25 mouse cellular contexts compared by ENCODE assay signal in genomic region chr17:27021736-27022135, GRCm38 (mm10).
"Had no signal": no experiment of that assay in that cellular context is flagged by ENCODE, and none has a peak within 500 bp of the region (broad histone marks: within the 10 kb centered on the region; RNA-seq: fewer than 3 reads in every experiment).

No protein-coding gene starts in this region.

- ATAC-seq: hindbrain, postnatal 0 days; intestine, embryonic 16.5 days; liver, embryonic 12.5 days had no signal

- H3K4me3 ChIP-seq: heart, adult 2 months; heart, embryonic 13.5 days; heart, embryonic 15.5 days; hindbrain, embryonic 13.5 days; hindbrain, embryonic 15.5 days; kidney, embryonic 15.5 days; limb, embryonic 13.5 days; limb, embryonic 15.5 days; liver, embryonic 12.5 days had no signal

- DNase-seq: gastrocnemius, postnatal 14 days; gastrocnemius, postnatal 36 days; heart, adult 11 months; heart, adult 2 months; heart, postnatal 14 days; heart, postnatal 36 days; kidney, adult 11 months; kidney, adult 2 months; kidney, adult 9 months; kidney, postnatal 25 days; layer of hippocampus, adult 9-11 months; layer of hippocampus, postnatal 36 days had no signal

- H3K9me3 ChIP-seq: heart, embryonic 13.5 days; heart, embryonic 15.5 days; hindbrain, embryonic 13.5 days; hindbrain, embryonic 15.5 days; kidney, embryonic 15.5 days; limb, embryonic 13.5 days; limb, embryonic 15.5 days; liver, embryonic 12.5 days had no signal

- H3K27me3 ChIP-seq: heart, embryonic 13.5 days; heart, embryonic 15.5 days; hindbrain, embryonic 13.5 days; hindbrain, embryonic 15.5 days; kidney, embryonic 15.5 days; limb, embryonic 13.5 days; limb, embryonic 15.5 days; liver, embryonic 12.5 days had no signal

- H3K4me2 ChIP-seq: heart, embryonic 11.5 days; heart, embryonic 13.5 days; heart, embryonic 15.5 days; hindbrain, embryonic 13.5 days; hindbrain, embryonic 15.5 days; kidney, embryonic 15.5 days; limb, embryonic 13.5 days; limb, embryonic 15.5 days; liver, embryonic 12.5 days had no signal

- H3K9ac ChIP-seq: heart, embryonic 13.5 days; heart, embryonic 15.5 days; hindbrain, embryonic 13.5 days; hindbrain, embryonic 15.5 days; kidney, embryonic 15.5 days; limb, embryonic 13.5 days; limb, embryonic 15.5 days; liver, embryonic 12.5 days; liver, embryonic 14.5 days had no signal

- H3K27ac ChIP-seq: heart, adult 2 months; heart, embryonic 13.5 days; heart, embryonic 15.5 days; hindbrain, embryonic 13.5 days; hindbrain, embryonic 15.5 days; hindbrain, postnatal 0 days; kidney, embryonic 15.5 days; kidney, postnatal 0 days; limb, embryonic 13.5 days; limb, embryonic 15.5 days; liver, embryonic 12.5 days; liver, embryonic 14.5 days had no signal
